Mouse (Mus musculus): ENCODE results near the gene Vmn2r40.
"Not testable (repeated sequence)": the region's sequence is repeated elsewhere in the genome, so short reads cannot be mapped to it uniquely, and the experiment has no call there.

Gene Vmn2r40

DNA sequence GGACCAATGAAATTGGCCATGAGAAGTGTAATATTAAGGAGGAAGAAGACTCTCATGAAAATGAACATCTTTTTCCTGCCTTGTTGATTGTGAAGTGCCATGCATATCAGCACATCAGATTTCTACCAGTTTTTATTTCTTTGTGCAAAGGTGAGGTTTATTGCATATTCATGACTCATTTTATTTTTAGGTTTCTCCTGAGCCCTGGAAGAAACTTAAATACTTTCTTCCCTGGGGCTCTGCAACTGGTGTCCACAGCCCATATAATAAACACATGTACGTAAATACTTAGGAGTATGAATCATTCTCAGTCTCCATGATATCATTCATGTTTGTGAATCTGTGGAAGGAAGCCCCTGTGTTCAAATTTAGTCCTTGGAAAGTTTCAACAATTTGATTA is at the start of gene Vmn2r40:
Vmn2r40 (minus strand) TSS at position 101 of the 400 bp plus-strand sequence.
- ATAC-seq (ENCODE audit: low TSS enrichment): not testable (repeated sequence)

Data from frontal cortex, adult (tissue).